Mouse (Mus musculus) spleen, adult 2 months (tissue): ENCODE data around the gene Rnd3.

Experiments used
- CTCF ChIP-seq: fragments of 200-500 bp; IDR thresholded peaks from 2 replicates; pipeline ENCODE4 v1.5.1; 2011; ENCODE audit warnings: mild to moderate bottlenecking, inconsistent platforms; ENCODE audit not compliant: insufficient read depth, insufficient read length, insufficient replicate concordance; ENCODE audit errors: extremely low read depth
- POLR2A ChIP-seq: fragments of 200-500 bp; IDR thresholded peaks from 2 replicates; pipeline ENCODE4 v1.6.1; 2011; ENCODE audit warnings: low read depth, low read length, inconsistent platforms

- TF ChIP-seq CTCF (no peak), POLR2A (no peak)
Measured at GRCm38 (mm10) chr2:51137726-51138125, 11.2 kb downstream of the Rnd3 start.
